Mouse (Mus musculus) lung, embryonic 14.5 days (tissue): ENCODE measurements around the gene Fsd1l. TPM values are rescaled to one million over a fixed set of nuclear protein-coding genes. Genes with fewer than 3 reads are reported as not detected.

Experiments
- ATAC-seq: fragments of 200-750 bp; cut with Nextera tagmentation; 2 replicates; pipeline ENCODE4 v1.8.0; 2017; ENCODE audit warnings: mild to moderate bottlenecking, moderate TSS enrichment, moderate library complexity; ENCODE audit not compliant: insufficient read depth
- DNase-seq: peaks from one replicate; pipeline ENCODE4 v3.0.0-alpha.2; 2015
- H3K27ac ChIP-seq: fragments of 300-500 bp; sonication (generic); 2 replicates; pipeline ENCODE4 v1.5.1; 2014; ENCODE audit warnings: low read depth, mild to moderate bottlenecking, moderate library complexity
- H3K27me3 ChIP-seq: fragments of 300-500 bp; sonication (generic); 2 replicates; pipeline ENCODE4 v1.6.1; 2014; ENCODE audit warnings: low read length, control low read depth; ENCODE audit not compliant: insufficient read depth
- H3K36me3 ChIP-seq: fragments of 300-500 bp; sonication (generic); 2 replicates; pipeline ENCODE4 v1.6.1; 2014; ENCODE audit warnings: control low read depth; ENCODE audit not compliant: insufficient read depth
- H3K4me1 ChIP-seq: fragments of 300-500 bp; sonication (generic); 2 replicates; pipeline ENCODE4 v1.6.1; 2014; ENCODE audit warnings: antibody characterized with exemption, control low read depth; ENCODE audit not compliant: insufficient read depth
- H3K4me2 ChIP-seq: fragments of 300-500 bp; sonication (generic); 2 replicates; pipeline ENCODE4 v1.6.1; 2014; ENCODE audit warnings: mild to moderate bottlenecking
- H3K4me3 ChIP-seq: fragments of 300-500 bp; sonication (generic); 2 replicates; pipeline ENCODE4 v1.5.1; 2014; ENCODE audit warnings: low read depth, low read length
- H3K9ac ChIP-seq: fragments of 300-500 bp; sonication (generic); 2 replicates; pipeline ENCODE4 v1.6.1; 2014
- H3K9me3 ChIP-seq: fragments of 300-500 bp; sonication (generic); 2 replicates; pipeline ENCODE4 v1.6.1; 2016; ENCODE audit warnings: low read depth, low read length, control low read depth
- CTCF ChIP-seq: IDR thresholded peaks from 2 replicates; pipeline ENCODE4 v1.5.1; 2016; ENCODE audit warnings: antibody characterized with exemption, low read depth
- WGBS: fragments of 180-500 bp; shearing (Covaris S2); extraction: QIAGEN DNeasy Blood & Tissue Kit; methylation state at CpG from one replicate; pipeline ENCODE4 v1.1.7; 2014; 5-methylcytosine and 5-hydroxymethylcytosine counted together
- polyA plus RNA-seq: library from polyadenylated mRNA; unstranded; fragments of >200 nt; fragmentation: Nextera tagmentation; extraction: Ambion mirVana; gene quantifications from 2 replicates; pipeline ENCODE4 v1.2.1, GENCODE M21; 2014

The Fsd1l gene
- polyA plus RNA-seq, 1 experiment from 2014 or later, result 7.4 TPM

DNA sequence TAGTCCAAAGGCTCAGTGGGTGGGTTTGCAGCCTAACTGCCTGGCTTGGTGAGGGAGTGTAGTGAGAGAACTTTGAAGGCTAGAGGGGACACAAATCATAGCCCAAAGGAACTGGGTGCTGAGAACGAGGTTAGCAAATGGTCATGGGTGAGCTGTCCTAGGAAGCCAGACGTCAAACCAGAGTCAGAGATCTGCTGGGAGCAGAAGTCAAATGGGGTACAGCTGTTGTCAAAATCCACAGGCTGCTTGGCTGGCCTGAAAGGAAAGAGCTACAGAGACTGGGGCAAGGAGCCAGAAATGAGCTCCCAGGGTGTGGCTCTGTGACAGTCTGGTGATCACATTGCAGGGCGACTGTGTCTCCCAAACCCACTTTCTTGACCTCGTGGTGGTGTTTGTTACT is 2.3 kb upstream of the Fsd1l start:
- no peak overlapping the region for H3K9ac ChIP-seq
- H3K27ac ChIP-seq, result no peak overlapping the region
- no peak overlapping the region for H3K4me2 ChIP-seq
- no peaks in the 10 kb centered on the region for H3K4me1 ChIP-seq
- DNase-seq (peak; percentile 59), ATAC-seq (peak; percentile 14; the same call in 1 of the 2 replicates)
- no peaks in the 10 kb centered on the region for H3K9me3 ChIP-seq
- H3K27me3 ChIP-seq, result no peaks in the 10 kb centered on the region
- no peaks in the 10 kb centered on the region for H3K36me3 ChIP-seq
- 32% methylated on average over 4 of the region's 4 CpGs for WGBS
- no peak overlapping the region for H3K4me3 ChIP-seq
- TF ChIP-seq CTCF, result no peak

DNA sequence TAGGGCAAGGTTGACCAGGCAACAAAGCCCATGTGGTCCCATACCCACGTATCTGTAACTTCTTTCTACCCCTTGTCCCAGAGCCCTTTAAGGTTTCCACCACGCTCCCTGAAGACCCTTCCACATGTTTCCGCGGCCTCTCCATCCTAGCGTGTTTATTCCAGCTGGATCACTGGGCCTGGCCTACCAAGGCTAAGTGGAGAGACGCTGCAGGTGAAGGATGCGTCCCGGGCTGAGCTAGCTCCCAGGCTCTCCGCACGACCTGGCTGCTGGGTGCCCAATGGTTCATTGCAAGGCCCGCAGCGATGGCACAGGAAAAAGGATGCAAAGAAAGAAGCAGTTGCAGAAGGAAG is 332 bp upstream of the Fsd1l start:
- ATAC-seq (peak; percentile 38), DNase-seq (no peak)
- peak overlapping the region; percentile 82 for H3K9ac ChIP-seq
- H3K4me1 ChIP-seq, result no peaks in the 10 kb centered on the region
- 6% methylated on average over 12 of the region's 12 CpGs for WGBS
- H3K27me3 ChIP-seq, result no peaks in the 10 kb centered on the region
- no peak overlapping the region for H3K27ac ChIP-seq
- TF ChIP-seq CTCF, result no peak
- no peaks in the 10 kb centered on the region for H3K36me3 ChIP-seq
- no peaks in the 10 kb centered on the region for H3K9me3 ChIP-seq
- H3K4me3 ChIP-seq, result peak overlapping the region; percentile 80
- peak overlapping the region; percentile 70 for H3K4me2 ChIP-seq

DNA sequence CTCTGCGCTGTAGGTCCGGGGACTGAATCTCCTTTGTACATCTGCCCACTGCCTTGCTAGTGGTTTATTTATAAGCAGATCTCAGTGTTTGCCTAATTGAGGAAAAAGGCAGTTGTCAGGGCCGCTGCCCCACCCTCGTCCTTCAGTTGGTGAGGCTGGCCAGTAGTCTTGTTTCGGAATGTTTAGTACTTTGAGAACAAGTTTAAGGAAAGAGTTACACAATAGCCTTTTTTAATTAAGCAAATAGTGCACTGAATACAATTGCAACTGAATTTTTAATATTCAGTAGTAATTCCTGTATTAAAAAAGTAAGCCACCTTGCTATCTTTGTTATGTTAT is 709 bp downstream of the Fsd1l start:
- no peaks in the 10 kb centered on the region for H3K27me3 ChIP-seq
- H3K4me3 ChIP-seq, result peak overlapping the region; percentile 80
- no peak for ATAC-seq
- H3K9ac ChIP-seq, result peak overlapping the region; percentile 82
- 2% methylated on average over 5 of the region's 5 CpGs for WGBS
- peak overlapping the region; percentile 36; the same call in 1 of the 2 replicates for H3K27ac ChIP-seq
- DNase-seq, result no peak
- H3K9me3 ChIP-seq, result no peaks in the 10 kb centered on the region
- no peaks in the 10 kb centered on the region for H3K4me1 ChIP-seq
- H3K36me3 ChIP-seq, result no peaks in the 10 kb centered on the region
- no peak for TF ChIP-seq CTCF
- peak overlapping the region; percentile 70 for H3K4me2 ChIP-seq

DNA sequence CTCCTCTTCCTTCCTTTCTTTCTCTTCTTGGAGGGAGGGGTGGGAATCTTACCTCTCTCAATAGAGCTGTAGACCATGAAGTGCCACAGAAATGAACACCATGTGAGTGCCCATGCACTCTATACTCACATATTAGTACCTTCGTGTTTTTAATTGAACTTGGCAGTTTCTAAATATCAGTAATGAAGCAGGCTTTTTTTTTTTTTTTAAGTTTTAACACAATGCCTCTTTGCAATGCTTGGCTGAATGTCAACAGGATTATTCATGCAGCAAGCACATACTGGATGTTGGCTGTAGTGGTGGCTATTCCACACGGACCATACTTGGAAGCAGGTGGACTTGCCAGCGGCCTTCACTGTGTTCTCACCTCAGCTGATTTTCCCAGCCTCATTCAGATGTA is 4.1 kb downstream of the Fsd1l start:
- TF ChIP-seq CTCF, result no peak
- 84% methylated on average over 3 of the region's 3 CpGs for WGBS
- Histone ChIP-seq H3K4me2 (no peak overlapping the region), H3K4me1 (0 out of 2 replicates have a peak, but pooled peaks cover 2% of the 10 kb centered on the region), H3K9ac (no peak overlapping the region), H3K27me3 (no peaks in the 10 kb centered on the region), H3K9me3 (no peaks in the 10 kb centered on the region), H3K4me3 (no peak overlapping the region), H3K36me3 (no peaks in the 10 kb centered on the region), H3K27ac (no peak overlapping the region)
- ATAC-seq, result no peak
- DNase-seq, result no peak

DNA sequence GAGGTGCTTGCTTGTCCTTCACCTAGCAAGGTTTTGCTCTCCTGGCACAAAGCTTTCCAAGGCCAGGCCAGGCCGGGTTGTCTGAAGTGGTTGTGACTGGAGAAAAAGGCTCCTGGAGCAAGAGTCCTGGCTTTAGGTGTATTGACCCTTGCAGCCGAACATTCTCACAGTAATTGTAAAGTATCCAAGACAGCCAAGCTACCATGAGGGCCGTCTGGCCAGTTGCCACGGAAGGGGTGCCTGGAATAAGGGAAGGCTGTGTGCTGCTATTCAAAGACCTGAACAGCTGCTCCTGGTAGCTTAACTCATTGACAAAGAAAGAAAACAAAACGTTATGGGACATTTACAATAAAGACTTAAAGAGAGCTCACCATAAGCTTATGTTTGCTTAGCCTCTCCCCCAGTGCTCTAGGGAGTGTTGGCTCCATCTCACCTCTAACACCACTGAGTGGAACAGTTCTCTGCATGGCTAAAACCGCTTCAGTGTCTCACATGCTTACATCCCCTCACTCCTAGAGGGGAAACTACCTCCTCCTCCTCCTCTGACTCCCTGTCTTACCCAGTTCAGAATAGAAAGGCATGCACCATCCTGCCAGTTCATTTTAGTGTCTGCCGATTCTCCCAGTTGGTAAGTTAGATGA is 6.1 kb downstream of the Fsd1l start:
- no peaks in the 10 kb centered on the region; the same call in 1 of the 2 replicates for H3K36me3 ChIP-seq
- 47% methylated on average over 7 of the region's 7 CpGs for WGBS
- peak; percentile 64 for DNase-seq
- 0 out of 2 replicates have a peak, but pooled peaks cover 2% of the 10 kb centered on the region for H3K4me1 ChIP-seq
- peak; percentile 41; the same call in 1 of the 2 replicates for ATAC-seq
- no peaks in the 10 kb centered on the region for H3K27me3 ChIP-seq
- H3K9me3 ChIP-seq, result no peaks in the 10 kb centered on the region; the same call in 1 of the 2 replicates
- H3K27ac ChIP-seq, result no peak overlapping the region; the same call in 1 of the 2 replicates
- TF ChIP-seq CTCF, result no peak
- H3K4me3 ChIP-seq, result no peak overlapping the region
- H3K4me2 ChIP-seq, result no peak overlapping the region
- no peak overlapping the region for H3K9ac ChIP-seq

DNA sequence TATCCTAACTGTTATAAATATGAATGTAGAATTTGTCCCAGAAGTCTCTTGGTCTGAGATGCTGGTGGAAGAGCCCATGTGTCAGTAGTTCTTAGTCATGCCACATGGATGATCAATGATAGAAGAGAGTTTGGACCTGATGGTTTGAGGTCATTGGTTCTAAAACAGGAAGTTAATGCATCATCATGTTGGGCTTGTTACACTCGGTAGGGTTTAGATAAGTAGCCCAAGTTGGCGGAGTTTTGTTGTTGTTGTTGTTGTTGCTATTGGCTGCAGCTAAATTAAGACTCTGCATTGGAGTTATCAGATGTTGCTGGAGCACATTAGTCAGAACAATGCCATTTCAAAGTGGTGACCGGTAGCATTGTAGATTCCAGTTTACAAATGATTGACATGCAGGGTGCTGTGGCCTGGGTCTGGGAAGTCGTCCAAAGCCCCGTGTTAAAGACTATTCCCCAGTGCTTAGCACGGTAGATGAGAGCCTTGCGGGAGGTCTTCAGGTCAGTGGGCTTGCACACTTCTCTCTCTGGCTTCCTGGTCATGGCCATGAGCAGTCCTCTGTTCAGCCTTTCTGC is 7.4 kb downstream of the Fsd1l start:
- Histone ChIP-seq H3K9me3 (no peaks in the 10 kb centered on the region; the same call in 1 of the 2 replicates), H3K4me2 (no peak overlapping the region), H3K27ac (no peak overlapping the region), H3K36me3 (no peaks in the 10 kb centered on the region; the same call in 1 of the 2 replicates), H3K4me1 (0 out of 2 replicates have a peak, but pooled peaks cover 2% of the 10 kb centered on the region), H3K27me3 (no peaks in the 10 kb centered on the region), H3K9ac (no peak overlapping the region), H3K4me3 (no peak overlapping the region)
- no peak for ATAC-seq
- TF ChIP-seq CTCF, result no peak
- WGBS, result 77% methylated on average over 7 of the region's 7 CpGs
- no peak for DNase-seq

DNA sequence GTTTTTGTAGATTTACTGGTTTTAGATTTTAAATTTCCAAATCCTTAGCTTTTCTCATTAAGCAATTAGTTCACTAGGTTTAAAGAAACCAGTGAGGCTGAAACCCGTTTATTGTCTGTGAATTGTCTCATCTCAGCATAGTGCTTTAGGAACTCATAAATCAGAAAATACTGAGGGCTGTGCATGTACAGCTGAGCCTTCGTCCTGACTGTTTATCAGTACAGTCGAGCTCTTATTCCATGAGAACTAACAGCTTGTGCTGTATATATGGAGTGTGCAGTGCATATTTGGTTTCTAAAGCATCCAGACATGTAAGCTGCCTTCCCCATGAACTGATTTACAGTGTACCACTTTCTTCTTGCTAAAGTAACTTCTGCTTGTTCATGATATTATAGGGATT is 26.8 kb downstream of the Fsd1l start:
- H3K27ac ChIP-seq, result no peak overlapping the region
- H3K9me3 ChIP-seq, result no peaks in the 10 kb centered on the region
- no peak overlapping the region for H3K9ac ChIP-seq

More for the DNA sequence above, 26.8 kb downstream of the Fsd1l start:
- no peak for DNase-seq
- TF ChIP-seq CTCF, result no peak
- peaks cover 18% of the 10 kb centered on the region for H3K36me3 ChIP-seq
- no peaks in the 10 kb centered on the region for H3K27me3 ChIP-seq
- H3K4me3 ChIP-seq, result no peak overlapping the region
- H3K4me2 ChIP-seq, result no peak overlapping the region
- H3K4me1 ChIP-seq, result no peaks in the 10 kb centered on the region
- no peak for ATAC-seq
- 42% methylated on average over 3 of the region's 3 CpGs for WGBS
